Mouse (Mus musculus) MEL (cell line): Measurements from ENCODE around the gene Man1c1. TPM values are rescaled to one million over a fixed set of nuclear protein-coding genes. Genes with fewer than 3 reads are reported as not detected.

ENCODE experiments used
- DNase-seq: peaks from one replicate; pipeline ENCODE4 v3.0.0; 2011; ENCODE audit warnings: low read depth, low spot score
- H3K27ac ChIP-seq: 2 replicates; pipeline ENCODE4 v1.5.1; 2012; ENCODE audit warnings: low read depth, mild to moderate bottlenecking, control low read depth, low read length, moderate library complexity; ENCODE audit not compliant: control insufficient read depth
- H3K27me3 ChIP-seq, 2 experiments: fragments of 150-350 bp in 1 of 2; sonication (generic) in 1 of 2; 2 replicates each; pipeline ENCODE4 v1.6.1; 2012; ENCODE audit warnings: low read length in 2 of 2, mild to moderate bottlenecking in 2 of 2, improper control_type of control experiment in 1 of 2, moderate library complexity in 1 of 2; ENCODE audit not compliant: insufficient read depth in 2 of 2, control insufficient read depth in 1 of 2
- H3K36me3 ChIP-seq, 2 experiments: 2 replicates each; pipeline ENCODE4 v1.6.1; 2012 to 2014; ENCODE audit warnings: low read length in 2 of 2, improper control_type of control experiment in 1 of 2, inconsistent platforms in 1 of 2, mild to moderate bottlenecking in 1 of 2; ENCODE audit not compliant: insufficient read depth in 2 of 2, control insufficient read depth in 1 of 2
- H3K4me1 ChIP-seq, 2 experiments: fragments of 150-350 bp in 1 of 2; sonication (generic) in 1 of 2; 2 replicates each; pipeline ENCODE4 v1.6.1; 2012; ENCODE audit warnings: low read length in 2 of 2, improper control_type of control experiment in 1 of 2, mild to moderate bottlenecking in 1 of 2; ENCODE audit not compliant: insufficient read depth in 2 of 2, control insufficient read depth in 1 of 2
- H3K4me3 ChIP-seq, 2 experiments: fragments of 150-350 bp in 1 of 2; sonication (generic) in 1 of 2; 2 replicates each; pipeline ENCODE4 v1.5.1; 2012; ENCODE audit warnings: low read depth in 2 of 2, low read length in 2 of 2, mild to moderate bottlenecking in 2 of 2, moderate library complexity in 2 of 2, control low read depth in 1 of 2, improper control_type of control experiment in 1 of 2; ENCODE audit not compliant: control insufficient read depth in 1 of 2, insufficient read depth in 1 of 2
- H3K79me2 ChIP-seq: 2 replicates; pipeline ENCODE4 v1.6.1; 2012; ENCODE audit warnings: mild to moderate bottlenecking, low read length, moderate library complexity; ENCODE audit not compliant: control insufficient read depth, poor library complexity, insufficient read depth
- H3K9ac ChIP-seq: 2 replicates; pipeline ENCODE4 v1.6.1; 2012; ENCODE audit warnings: low read depth, mild to moderate bottlenecking, control low read depth, low read length, moderate library complexity; ENCODE audit not compliant: control insufficient read depth, poor library complexity, severe bottlenecking
- H3K9me3 ChIP-seq: fragments of 150-350 bp; sonication (generic); replicated peaks from 2 replicates; pipeline ENCODE4 v1.6.1; 2012; ENCODE audit warnings: mild to moderate bottlenecking, low read length, improper control_type of control experiment, moderate library complexity; ENCODE audit not compliant: insufficient read depth
- BHLHE40 ChIP-seq: IDR thresholded peaks from 2 replicates; pipeline ENCODE4 v1.6.1; 2012; ENCODE audit warnings: low read depth, mild to moderate bottlenecking, inconsistent platforms, low read length, improper control_type of control experiment, borderline replicate concordance
- CHD1 ChIP-seq: IDR thresholded peaks from 2 replicates; pipeline ENCODE4 v1.6.1; 2012; ENCODE audit warnings: low read depth, mild to moderate bottlenecking, inconsistent platforms, low read length, improper control_type of control experiment
- CTCF ChIP-seq, 3 experiments: IDR thresholded peaks in 2 of 3; conservative IDR thresholded peaks in 1 of 3; 2 replicates each; pipeline ENCODE4 v1.5.1; 2011 to 2012; ENCODE audit warnings: low read length in 3 of 3, low read depth in 2 of 3, mild to moderate bottlenecking in 2 of 3, improper control_type of control experiment in 1 of 3, inconsistent platforms in 1 of 3, mixed read lengths in 1 of 3, moderate library complexity in 1 of 3; ENCODE audit not compliant: control insufficient read depth in 1 of 3, insufficient read depth in 1 of 3, poor library complexity in 1 of 3, severe bottlenecking in 1 of 3
- E2F4 ChIP-seq: IDR thresholded peaks from 2 replicates; pipeline ENCODE4 v1.6.1; 2011; ENCODE audit warnings: low read depth, low read length, improper control_type of control experiment, borderline replicate concordance
- ELF1 ChIP-seq: IDR thresholded peaks from 2 replicates; pipeline ENCODE4 v1.6.1; 2014; ENCODE audit warnings: low read depth, mild to moderate bottlenecking, inconsistent platforms, low read length, improper control_type of control experiment, moderate library complexity
- GABPA ChIP-seq: IDR thresholded peaks from 2 replicates; pipeline ENCODE4 v1.6.1; 2012; ENCODE audit warnings: low read depth, mild to moderate bottlenecking, inconsistent platforms, low read length, improper control_type of control experiment, moderate library complexity
- HCFC1 ChIP-seq: IDR thresholded peaks from 2 replicates; pipeline ENCODE4 v1.6.1; 2012; ENCODE audit warnings: low read depth, mild to moderate bottlenecking, inconsistent platforms, low read length, improper control_type of control experiment, moderate library complexity
- MAX ChIP-seq: IDR thresholded peaks from 2 replicates; pipeline ENCODE4 v1.6.1; 2011; ENCODE audit warnings: low read length, improper control_type of control experiment
- MAZ ChIP-seq: IDR thresholded peaks from 2 replicates; pipeline ENCODE4 v1.6.1; 2012; ENCODE audit warnings: low read depth, mild to moderate bottlenecking, inconsistent platforms, low read length, improper control_type of control experiment
- MEF2A ChIP-seq: IDR thresholded peaks from 2 replicates; pipeline ENCODE4 v1.6.1; 2014; ENCODE audit warnings: low read depth, mild to moderate bottlenecking, inconsistent platforms, low read length, improper control_type of control experiment; ENCODE audit not compliant: poor library complexity, insufficient replicate concordance, severe bottlenecking; ENCODE audit errors: extremely low read depth
- MXI1 ChIP-seq: IDR thresholded peaks from 2 replicates; pipeline ENCODE4 v1.6.1; 2011; ENCODE audit warnings: mild to moderate bottlenecking, low read depth, low read length, improper control_type of control experiment
- NELFE ChIP-seq: IDR thresholded peaks from 2 replicates; pipeline ENCODE4 v1.6.1; 2011; ENCODE audit warnings: low read depth, low read length, improper control_type of control experiment
- NRF1 ChIP-seq: IDR thresholded peaks from 2 replicates; pipeline ENCODE4 v1.6.1; 2014; ENCODE audit warnings: low read depth, mild to moderate bottlenecking, inconsistent platforms, low read length, improper control_type of control experiment, moderate library complexity; ENCODE audit not compliant: poor library complexity, insufficient read depth, severe bottlenecking
- POLR2A ChIP-seq, 2 experiments: IDR thresholded peaks; 2 replicates each; pipeline ENCODE4 v1.6.1; 2011 to 2012; ENCODE audit warnings: low read length in 2 of 2, mild to moderate bottlenecking in 2 of 2, control low read depth in 1 of 2, improper control_type of control experiment in 1 of 2, low read depth in 1 of 2, moderate library complexity in 1 of 2; ENCODE audit not compliant: control insufficient read depth in 1 of 2, insufficient read depth in 1 of 2, poor library complexity in 1 of 2
- POLR2AphosphoS2 ChIP-seq: IDR thresholded peaks from 2 replicates; pipeline ENCODE4 v1.6.1; 2011; ENCODE audit warnings: low read length, improper control_type of control experiment
- POLR2AphosphoS5 ChIP-seq: IDR thresholded peaks from 2 replicates; pipeline ENCODE4 v1.6.1; 2012; ENCODE audit warnings: low read depth, borderline replicate concordance, mild to moderate bottlenecking, inconsistent platforms, low read length, moderate library complexity, mixed read lengths
- RAD21 ChIP-seq: IDR thresholded peaks from 2 replicates; pipeline ENCODE4 v1.6.1; 2011; ENCODE audit warnings: mild to moderate bottlenecking, low read depth, low read length, improper control_type of control experiment
- SIN3A ChIP-seq: IDR thresholded peaks from 2 replicates; pipeline ENCODE4 v1.6.1; 2012; ENCODE audit warnings: low read length, improper control_type of control experiment, inconsistent platforms
- TBP ChIP-seq: IDR thresholded peaks from 2 replicates; pipeline ENCODE4 v1.8.0; 2011; ENCODE audit warnings: low read depth, low read length, improper control_type of control experiment
- UBTF ChIP-seq: IDR thresholded peaks from 2 replicates; pipeline ENCODE4 v1.6.1; 2012; ENCODE audit warnings: low read depth, mild to moderate bottlenecking, inconsistent platforms, low read length, improper control_type of control experiment, moderate library complexity, borderline replicate concordance; ENCODE audit not compliant: insufficient read depth
- USF1 ChIP-seq: IDR thresholded peaks from 2 replicates; pipeline ENCODE4 v1.6.1; 2014; ENCODE audit warnings: low read depth, mild to moderate bottlenecking, inconsistent platforms, low read length, improper control_type of control experiment, moderate library complexity
- ZC3H11A ChIP-seq: IDR thresholded peaks from 2 replicates; pipeline ENCODE4 v1.6.1; 2012; ENCODE audit warnings: low read depth, mild to moderate bottlenecking, inconsistent platforms, low read length, improper control_type of control experiment
- ZKSCAN1 ChIP-seq: IDR thresholded peaks from 2 replicates; pipeline ENCODE4 v1.6.1; 2012; ENCODE audit warnings: low read depth, mild to moderate bottlenecking, inconsistent platforms, low read length, improper control_type of control experiment, moderate library complexity
- ZMIZ1 ChIP-seq: IDR thresholded peaks from 2 replicates; pipeline ENCODE4 v1.6.1; 2012; ENCODE audit warnings: low read depth, mild to moderate bottlenecking, inconsistent platforms, low read length, improper control_type of control experiment, moderate library complexity
- polyA plus RNA-seq, 2 experiments: library from polyadenylated mRNA; stranded (reverse) in 1 of 2; unstranded in 1 of 2; fragments of >175 nt in 1 of 2; fragments of >200 nt in 1 of 2; gene quantifications; 2 replicates each; pipeline versions ENCODE4 v1.2.1 to v1.2.4; 2012; ENCODE audit warnings: low replicate concordance in 2 of 2, low read depth in 1 of 2; ENCODE audit not compliant: insufficient read length in 2 of 2, insufficient read depth in 1 of 2, missing spikeins in 1 of 2
- total RNA-seq: library from RNA; depleted of rRNA; stranded (reverse); fragments of 300-350 nt; gene quantifications from 2 replicates; pipeline ENCODE4 v1.2.3, GENCODE M21; 2012

Man1c1 gene
- total and polyA plus RNA-seq, 3 experiments: 1.9 to 5.2 TPM; not detected in 1

DNA sequence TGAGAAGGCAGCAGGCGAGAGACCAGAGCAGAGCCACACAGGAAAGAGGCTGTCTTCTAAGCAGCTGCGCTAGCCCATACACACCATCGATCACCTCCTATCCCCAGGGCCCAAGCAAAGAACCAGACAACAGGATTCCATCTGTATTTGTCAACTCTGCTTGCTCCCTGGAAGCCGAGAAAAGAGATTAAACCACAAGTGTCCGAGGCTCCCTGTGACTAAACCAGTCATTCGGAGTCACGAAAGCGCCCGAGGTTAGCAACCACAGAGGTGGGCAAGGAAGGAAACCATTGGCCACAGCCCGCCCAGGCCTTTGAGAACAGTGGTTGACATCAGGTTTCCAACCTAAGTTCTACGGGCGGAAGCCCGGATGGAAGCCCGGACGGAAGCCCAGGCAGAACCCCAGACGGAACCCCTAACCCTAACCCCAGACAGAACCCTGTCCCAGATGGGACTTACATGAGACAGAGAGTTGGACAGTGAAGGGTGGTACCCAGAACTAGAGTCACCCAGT, 32.4 kb downstream of the Man1c1 start:
- TF ChIP-seq MAX: no peak
- no peak for TF ChIP-seq ZC3H11A
- no peak for TF ChIP-seq NELFE
- TF ChIP-seq POLR2A (IDR thresholded peaks at IDR 0.05; ENCODE audit: control insufficient read depth in 1 of 2, insufficient read depth in 1 of 2, low read depth in 1 of 2, low read length in 2 of 2, poor library complexity in 1 of 2): no peak
- TF ChIP-seq BHLHE40: no peak
- no peak for TF ChIP-seq ELF1
- no peak for TF ChIP-seq POLR2AphosphoS5
- no peak for TF ChIP-seq CHD1
- TF ChIP-seq USF1: no peak
- no peak for TF ChIP-seq MXI1
- TF ChIP-seq ZMIZ1: no peak
- no peak for TF ChIP-seq HCFC1
- TF ChIP-seq E2F4: no peak
- TF ChIP-seq MAZ: no peak
- no peak for TF ChIP-seq ZKSCAN1
- TF ChIP-seq MEF2A: no peak
- no peak for TF ChIP-seq GABPA
- TF ChIP-seq, all 39 proteins: peak for 0
- H3K4me1 ChIP-seq: peaks cover 0 to 4% of the 10 kb centered on the region in 2 experiments; a peak in 2 of 4 replicates
- no peaks in the 10 kb centered on the region for H3K79me2 ChIP-seq
- H3K9ac ChIP-seq: no peak overlapping the region
- no peaks in the 10 kb centered on the region for H3K27me3 ChIP-seq
- no peak for DNase-seq
- no peak overlapping the region for H3K4me3 ChIP-seq
- no peaks in the 10 kb centered on the region for H3K36me3 ChIP-seq
- H3K27ac ChIP-seq: no peak overlapping the region
- H3K9me3 ChIP-seq: no peaks in the 10 kb centered on the region

DNA sequence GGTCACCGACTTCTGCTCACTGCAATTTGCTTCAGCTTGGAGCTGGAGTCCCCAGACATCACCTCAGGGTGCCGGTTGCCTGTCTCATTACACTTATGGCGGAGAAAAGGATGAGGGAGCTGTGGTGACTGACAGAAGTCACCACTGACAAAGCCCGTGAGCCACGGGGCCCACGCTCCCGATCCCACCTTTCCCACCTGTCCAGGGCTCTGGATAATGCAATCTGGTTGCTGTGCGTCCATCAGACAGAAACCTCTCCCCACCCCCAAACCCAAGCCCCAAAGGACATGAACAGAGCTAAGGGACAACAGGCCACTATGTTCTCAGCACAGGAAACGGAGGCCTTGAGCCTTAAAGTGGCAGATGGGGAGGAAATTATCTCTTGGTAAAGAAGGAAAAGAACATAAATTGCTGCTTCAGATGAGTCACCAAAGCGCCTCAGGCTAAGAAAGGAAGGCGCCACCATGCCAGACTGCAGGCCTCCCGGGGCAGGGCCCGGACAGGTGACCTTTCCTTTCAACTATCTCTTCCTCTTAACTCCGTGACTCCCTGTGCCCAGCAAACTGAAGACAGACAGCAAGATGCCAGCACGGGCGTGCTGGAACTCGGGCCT, 34.2 kb downstream of the Man1c1 start:
- Histone ChIP-seq H3K9me3 (no peaks in the 10 kb centered on the region), H3K4me1 (peaks cover 0 to 14% of the 10 kb centered on the region in 2 experiments; a peak in 2 of 4 replicates), H3K27me3 (no peaks in the 10 kb centered on the region), H3K4me3 (no peak overlapping the region), H3K36me3 (no peaks in the 10 kb centered on the region; a peak in 1 of 4 replicates), H3K27ac (no peak overlapping the region), H3K9ac (no peak overlapping the region)
- DNase-seq: no peak
- no peak for TF ChIP-seq POLR2AphosphoS5
- TF ChIP-seq SIN3A: no peak
- TF ChIP-seq UBTF: no peak
- TF ChIP-seq NELFE: no peak
- no peak for TF ChIP-seq NRF1
- TF ChIP-seq USF1: no peak
- no peak for TF ChIP-seq RAD21
- TF ChIP-seq HCFC1: no peak
- TF ChIP-seq ZKSCAN1: no peak
- TF ChIP-seq E2F4: no peak
- TF ChIP-seq POLR2AphosphoS2: no peak
- no peak for TF ChIP-seq TBP
- TF ChIP-seq GABPA: no peak
- no peak for TF ChIP-seq POLR2A (IDR thresholded peaks at IDR 0.05; ENCODE audit: control insufficient read depth in 1 of 2, insufficient read depth in 1 of 2, low read depth in 1 of 2, low read length in 2 of 2, poor library complexity in 1 of 2)
- TF ChIP-seq MXI1: no peak
- TF ChIP-seq CTCF (IDR thresholded peaks at IDR 0.05 in 2 of 3, conservative IDR thresholded peaks at IDR 0.05 in 1 of 3; ENCODE audit: control insufficient read depth in 1 of 3, insufficient read depth in 1 of 3, low read depth in 2 of 3, low read length in 3 of 3, poor library complexity in 1 of 3, severe bottlenecking in 1 of 3): no peak
- TF ChIP-seq, all 39 proteins: peak for 0
- H3K79me2 ChIP-seq: peaks cover 3% of the 10 kb centered on the region; the same call in 1 of the 2 replicates
